Mouse (Mus musculus): ENCODE measurements around the gene Pcx. TPM values are rescaled to one million over a fixed set of nuclear protein-coding genes. Genes with fewer than 3 reads are reported as not detected.

The Pcx gene
- polyA plus RNA-seq, 1 experiment from 2014 or later: 18.5 TPM

- Histone ChIP-seq H3K36me3 (no peaks in the 10 kb centered on the region), H3K9me3 (no peaks in the 10 kb centered on the region), H3K4me3 (no peak within 1 kb of the TSS), H3K4me2 (no peak within 1 kb of the TSS), H3K4me1 (peaks cover 7% of the 10 kb centered on the region; the same call in 1 of the 2 replicates), H3K27ac (no peak within 1 kb of the TSS), H3K27me3 (no peaks in the 10 kb centered on the region), H3K9ac (no peak within 1 kb of the TSS)
- ATAC-seq (ENCODE audit: borderline replicate concordance, extremely low read depth, low FRiP score, low TSS enrichment): peak; percentile 12; the same call in 1 of the 2 replicates
- WGBS: 61% methylated on average over 16 of the region's 16 CpGs
Measured at GRCm38 (mm10) chr19:4498062-4498933, 12.0 kb upstream of the Pcx start, which contains the start of gene 2010003K11Rik. Gene 2010003K11Rik (minus strand): TSS chr19:4498583.

GRCm38 (mm10) chr19:4502701-4503100 lies 7.6 kb upstream of the Pcx start:
- no peak overlapping the region for H3K4me3 ChIP-seq
- no peak overlapping the region for H3K27ac ChIP-seq
- ATAC-seq (ENCODE audit: borderline replicate concordance, extremely low read depth, low FRiP score, low TSS enrichment): no peak
- 38% methylated on average over 2 of the region's 2 CpGs for WGBS
- peaks cover 3% of the 10 kb centered on the region; the same call in 1 of the 2 replicates for H3K4me1 ChIP-seq
- H3K4me2 ChIP-seq: no peak overlapping the region
- H3K36me3 ChIP-seq: no peaks in the 10 kb centered on the region
- H3K9ac ChIP-seq: no peak overlapping the region
- H3K27me3 ChIP-seq: no peaks in the 10 kb centered on the region
- H3K9me3 ChIP-seq: no peaks in the 10 kb centered on the region

DNA sequence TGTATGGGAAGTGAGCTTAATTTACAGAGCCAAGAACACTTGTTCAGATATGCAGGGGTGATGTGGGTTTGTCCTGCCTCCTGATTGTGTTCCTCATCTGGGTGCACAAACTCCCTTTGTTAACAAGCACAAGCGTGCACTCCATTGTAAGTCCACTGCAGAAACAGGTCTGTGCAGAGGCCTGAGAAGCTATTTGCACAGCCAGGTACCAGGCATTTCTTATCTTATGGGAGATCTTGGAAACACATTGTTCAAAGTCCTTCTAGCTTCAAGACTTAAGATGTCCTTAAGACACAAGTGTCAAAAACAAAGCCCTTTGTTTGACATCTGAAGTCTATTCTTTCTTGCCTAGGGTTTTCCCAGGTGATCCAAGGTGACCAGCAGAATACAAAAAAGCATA lies 5.4 kb upstream of the Pcx start:
- H3K4me1 ChIP-seq: peaks cover 5% of the 10 kb centered on the region; the same call in 1 of the 2 replicates
- no peak overlapping the region for H3K9ac ChIP-seq
- no peaks in the 10 kb centered on the region for H3K27me3 ChIP-seq
- ATAC-seq (ENCODE audit: borderline replicate concordance, extremely low read depth, low FRiP score, low TSS enrichment): no peak
- no peaks in the 10 kb centered on the region for H3K36me3 ChIP-seq
- H3K4me2 ChIP-seq: no peak overlapping the region
- H3K9me3 ChIP-seq: no peaks in the 10 kb centered on the region
- WGBS: 57% methylated on average over 1 of the region's 1 CpGs
- no peak overlapping the region for H3K4me3 ChIP-seq
- H3K27ac ChIP-seq: peak overlapping the region; percentile 24; the same call in 1 of the 2 replicates

DNA sequence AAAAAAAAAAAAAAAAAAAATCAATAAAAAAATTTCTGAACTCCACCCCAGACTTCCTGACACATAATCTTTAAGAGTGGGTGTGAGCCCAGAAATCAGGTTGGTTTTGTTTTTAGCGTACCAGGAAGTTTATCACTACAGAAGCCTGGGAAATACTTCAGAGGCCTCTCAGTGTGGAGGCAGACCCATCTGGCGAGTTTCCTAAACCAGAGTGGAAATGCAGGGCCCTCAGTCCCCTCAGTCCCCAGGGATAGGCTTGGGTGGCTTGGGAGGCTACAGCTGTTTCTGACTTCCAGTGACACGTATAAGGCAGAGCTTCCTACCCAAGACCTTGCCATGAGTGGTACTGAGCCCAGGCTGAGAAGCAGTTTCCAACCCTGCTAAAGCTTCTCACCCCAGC lies 2.5 kb upstream of the Pcx start:
- no peak overlapping the region for H3K27ac ChIP-seq
- H3K9ac ChIP-seq: no peak overlapping the region
- no peak overlapping the region for H3K4me3 ChIP-seq
- no peaks in the 10 kb centered on the region; the same call in 1 of the 2 replicates for H3K27me3 ChIP-seq
- no peak overlapping the region for H3K4me2 ChIP-seq
- WGBS: 60% methylated on average over 3 of the region's 3 CpGs
- no peaks in the 10 kb centered on the region for H3K9me3 ChIP-seq
- ATAC-seq (ENCODE audit: borderline replicate concordance, extremely low read depth, low FRiP score, low TSS enrichment): no peak
- H3K4me1 ChIP-seq: peaks cover 12% of the 10 kb centered on the region
- H3K36me3 ChIP-seq: no peaks in the 10 kb centered on the region

- 6% methylated on average over 13 of the region's 13 CpGs for WGBS
- ATAC-seq (ENCODE audit: borderline replicate concordance, extremely low read depth, low FRiP score, low TSS enrichment): no peak
Measured at GRCm38 (mm10) chr19:4511116-4511841, 1.0 kb downstream of the Pcx start.

GRCm38 (mm10) chr19:4513236-4513858 lies 3.1 kb downstream of the Pcx start:
- Histone ChIP-seq H3K4me2 (no peak overlapping the region), H3K9me3 (no peaks in the 10 kb centered on the region)
- WGBS: 54% methylated on average over 4 of the region's 4 CpGs

More at GRCm38 (mm10) chr19:4511116-4511841, 1.0 kb downstream of the Pcx start:
- no peaks in the 10 kb centered on the region; the same call in 1 of the 2 replicates for H3K27me3 ChIP-seq
- no peak overlapping the region for H3K27ac ChIP-seq
- H3K4me1 ChIP-seq: peaks cover 21% of the 10 kb centered on the region
- no peaks in the 10 kb centered on the region for H3K9me3 ChIP-seq
- peak overlapping the region; percentile 44; the same call in 1 of the 2 replicates for H3K9ac ChIP-seq
- peak overlapping the region; percentile 94 for H3K4me2 ChIP-seq
- H3K4me3 ChIP-seq: peak overlapping the region; percentile 77
- no peaks in the 10 kb centered on the region for H3K36me3 ChIP-seq

DNA sequence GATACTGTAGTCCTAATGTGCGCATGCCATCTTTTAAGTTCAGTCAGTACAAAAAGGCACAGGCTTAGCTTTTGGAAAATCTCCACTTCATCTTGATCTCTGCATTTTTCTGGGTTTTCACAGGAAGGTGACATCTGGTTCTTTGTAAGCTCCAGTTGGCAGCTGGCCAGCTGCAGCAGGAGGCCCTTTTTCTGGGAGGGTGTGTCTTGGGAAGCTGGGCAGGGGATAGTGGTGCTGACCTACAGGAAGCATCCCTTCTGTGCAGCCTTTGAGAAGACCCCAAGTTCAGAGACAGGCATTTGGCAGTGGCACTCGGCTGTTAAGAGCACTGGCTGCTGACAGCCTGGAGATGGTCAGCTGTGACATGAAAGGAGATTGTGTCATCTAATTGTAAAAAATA lies 5.5 kb downstream of the Pcx start:
- no peak overlapping the region for H3K4me2 ChIP-seq
- peak; percentile 19; the same call in 1 of the 2 replicates for ATAC-seq (ENCODE audit: borderline replicate concordance, extremely low read depth, low FRiP score, low TSS enrichment)
- no peaks in the 10 kb centered on the region for H3K36me3 ChIP-seq
- H3K9ac ChIP-seq: no peak overlapping the region
- WGBS: 37% methylated on average over 2 of the region's 2 CpGs
- no peaks in the 10 kb centered on the region for H3K9me3 ChIP-seq
- peaks cover 17% of the 10 kb centered on the region for H3K4me1 ChIP-seq
- no peak overlapping the region for H3K27ac ChIP-seq
- no peaks in the 10 kb centered on the region; the same call in 1 of the 2 replicates for H3K27me3 ChIP-seq
- no peak overlapping the region for H3K4me3 ChIP-seq

More at GRCm38 (mm10) chr19:4513236-4513858, 3.1 kb downstream of the Pcx start:
- no peak overlapping the region for H3K27ac ChIP-seq
- ATAC-seq (ENCODE audit: borderline replicate concordance, extremely low read depth, low FRiP score, low TSS enrichment): no peak
- H3K4me1 ChIP-seq: peaks cover 22% of the 10 kb centered on the region
- H3K27me3 ChIP-seq: no peaks in the 10 kb centered on the region; the same call in 1 of the 2 replicates
- H3K9ac ChIP-seq: no peak overlapping the region
- no peaks in the 10 kb centered on the region for H3K36me3 ChIP-seq
- H3K4me3 ChIP-seq: no peak overlapping the region

DNA sequence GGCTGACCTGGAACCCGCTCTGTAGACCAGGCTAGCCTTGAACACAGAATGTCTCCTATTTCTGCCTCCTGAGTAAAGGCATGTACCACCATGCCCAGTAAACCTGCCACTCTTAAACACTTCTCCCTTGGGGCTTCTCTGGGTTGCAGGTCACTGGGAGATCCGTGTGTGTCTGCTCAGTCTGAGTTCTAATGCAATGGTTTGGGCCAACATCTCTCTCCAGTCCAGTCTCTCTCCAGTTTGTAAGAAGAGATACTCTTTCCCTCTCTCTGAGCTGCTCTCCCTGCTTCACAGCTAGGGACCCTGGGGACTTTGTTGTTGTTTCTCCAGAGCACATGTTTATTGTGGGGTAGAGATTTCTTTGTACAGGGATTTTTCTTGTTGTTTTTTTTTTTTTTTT lies 6.0 kb downstream of the Pcx start:
- WGBS: 57% methylated on average over 2 of the region's 2 CpGs
- H3K4me3 ChIP-seq: no peak overlapping the region
- peaks cover 11% of the 10 kb centered on the region for H3K4me1 ChIP-seq
- H3K9me3 ChIP-seq: no peaks in the 10 kb centered on the region
- no peaks in the 10 kb centered on the region for H3K36me3 ChIP-seq
- H3K4me2 ChIP-seq: no peak overlapping the region
- H3K9ac ChIP-seq: no peak overlapping the region
- no peaks in the 10 kb centered on the region for H3K27me3 ChIP-seq
- no peak overlapping the region; the same call in 1 of the 2 replicates for H3K27ac ChIP-seq
- no peak for ATAC-seq (ENCODE audit: borderline replicate concordance, extremely low read depth, low FRiP score, low TSS enrichment)

DNA sequence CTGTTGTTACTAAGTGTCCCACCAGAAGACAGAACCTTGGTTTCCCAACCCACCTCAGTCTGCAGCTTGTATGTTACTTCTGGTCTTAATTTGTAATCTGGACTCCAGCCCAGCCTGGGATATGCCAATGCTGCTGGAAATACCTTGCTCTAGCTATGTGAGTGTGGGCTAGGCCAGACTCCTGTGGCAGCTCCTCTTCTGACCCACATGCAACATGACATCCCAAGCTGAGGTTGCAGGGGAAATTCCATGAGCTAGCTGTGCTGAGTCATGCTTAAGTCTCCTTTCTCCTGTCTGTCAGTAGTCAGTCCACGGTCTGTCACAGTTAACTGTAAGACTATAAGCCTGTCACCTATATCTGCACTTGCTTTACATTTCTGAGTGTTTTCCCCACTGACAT lies 7.2 kb downstream of the Pcx start:
- no peaks in the 10 kb centered on the region for H3K36me3 ChIP-seq
- H3K4me2 ChIP-seq: no peak overlapping the region
- H3K9ac ChIP-seq: no peak overlapping the region
- no peak overlapping the region for H3K4me3 ChIP-seq
- H3K27ac ChIP-seq: no peak overlapping the region
- no peaks in the 10 kb centered on the region for H3K27me3 ChIP-seq
- ATAC-seq (ENCODE audit: borderline replicate concordance, extremely low read depth, low FRiP score, low TSS enrichment): no peak
- WGBS: 85% methylated on average over 1 of the region's 1 CpGs
- H3K4me1 ChIP-seq: peaks cover 10% of the 10 kb centered on the region
- H3K9me3 ChIP-seq: no peaks in the 10 kb centered on the region

- no peaks in the 10 kb centered on the region for H3K9me3 ChIP-seq
- H3K4me3 ChIP-seq: no peak overlapping the region
- no peaks in the 10 kb centered on the region for H3K4me1 ChIP-seq
- H3K27ac ChIP-seq: no peak overlapping the region
- H3K4me2 ChIP-seq: no peak overlapping the region
- H3K36me3 ChIP-seq: no peaks in the 10 kb centered on the region
- WGBS: 67% methylated on average over 3 of the region's 3 CpGs
- no peak overlapping the region for H3K9ac ChIP-seq
- ATAC-seq (ENCODE audit: borderline replicate concordance, extremely low read depth, low FRiP score, low TSS enrichment): no peak
- H3K27me3 ChIP-seq: no peaks in the 10 kb centered on the region
Measured at GRCm38 (mm10) chr19:4521426-4522050, 11.3 kb downstream of the Pcx start.

DNA sequence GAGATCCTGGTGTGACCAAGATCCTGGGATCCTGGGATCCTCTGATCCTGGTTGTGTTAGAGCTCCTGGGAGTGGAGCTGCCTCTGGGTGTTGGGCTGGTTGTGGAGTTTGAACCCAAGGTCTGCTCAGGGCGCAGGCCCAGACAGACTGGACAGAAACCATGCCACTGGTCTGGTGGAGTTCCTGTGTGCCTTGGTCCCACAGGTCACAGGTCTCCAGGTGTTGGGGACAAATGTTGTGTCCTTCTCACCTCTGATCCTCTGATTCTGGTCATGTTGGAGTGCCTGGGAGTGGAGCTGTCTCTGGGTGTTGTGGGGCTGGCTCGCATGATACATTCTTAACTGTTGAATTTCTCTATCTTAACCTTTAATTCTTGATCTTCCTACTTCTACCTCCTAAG lies 24.4 kb downstream of the Pcx start:
- H3K4me3 ChIP-seq: no peak overlapping the region
- H3K4me1 ChIP-seq: no peaks in the 10 kb centered on the region

More for the DNA sequence above, 24.4 kb downstream of the Pcx start:
- no peak for ATAC-seq (ENCODE audit: borderline replicate concordance, extremely low read depth, low FRiP score, low TSS enrichment)
- Histone ChIP-seq H3K9ac (no peak overlapping the region), H3K36me3 (no peaks in the 10 kb centered on the region), H3K4me2 (no peak overlapping the region), H3K27ac (no peak overlapping the region), H3K27me3 (no peaks in the 10 kb centered on the region), H3K9me3 (no peaks in the 10 kb centered on the region)
- 85% methylated on average over 2 of the region's 2 CpGs for WGBS

Measured in lung, embryonic 15.5 days (tissue).